8 mouse cellular contexts compared by ENCODE assay signal in genomic region chr2:129471905-129472304, GRCm38 (mm10).
DNase-seq lines count a peak whose midpoint lies in the region; ATAC-seq and TF ChIP-seq lines count a peak whose summit lies in the region.
"Had no signal": no experiment of that assay in that cellular context is flagged by ENCODE, and none has a peak within 500 bp of the region (broad histone marks: within the 10 kb centered on the region; RNA-seq: fewer than 3 reads in every experiment).

No protein-coding gene starts in this region.

- peak; percentile 81 for TF ChIP-seq RAD21 in CH12.LX (IDR thresholded peaks at IDR 0.05; ENCODE audit: low read depth, low read length)

- no peaks in the 10 kb centered on the region for H3K36me3 ChIP-seq in kidney, embryonic 16.5 days (ENCODE audit: insufficient read depth, low read length)
- H3K36me3 ChIP-seq in CH12.LX (replicated peaks in 1 of 2; ENCODE audit: control insufficient read depth in 1 of 2, insufficient read depth in 1 of 2, low read length in 1 of 2) (no peaks in the 10 kb centered on the region), G1E (replicated peaks) (no peaks in the 10 kb centered on the region)
- no peaks in the 10 kb centered on the region for H3K36me3 ChIP-seq in embryonic facial prominence, embryonic 14.5 days (ENCODE audit: control insufficient read depth, insufficient read depth, low read length)
- H3K36me3 ChIP-seq: lung, embryonic 15.5 days had no signal

- no peaks in the 10 kb centered on the region for H3K4me1 ChIP-seq in kidney, embryonic 16.5 days (ENCODE audit: insufficient read depth, low read length)
- peaks cover 0 to 6% of the 10 kb centered on the region in 2 experiments; a peak in 1 of 4 replicates for H3K4me1 ChIP-seq in CH12.LX (ENCODE audit: control insufficient read depth in 1 of 2, insufficient read depth in 2 of 2)
- H3K4me1 ChIP-seq in G1E (ENCODE audit: insufficient read depth, low read depth, low read length), result peaks cover 6% of the 10 kb centered on the region
- no peaks in the 10 kb centered on the region for H3K4me1 ChIP-seq in embryonic facial prominence, embryonic 14.5 days (ENCODE audit: control insufficient read depth, insufficient read depth, low read length)
- H3K4me1 ChIP-seq: lung, embryonic 15.5 days had no signal

- H3K27ac ChIP-seq in kidney, embryonic 16.5 days (ENCODE audit: low read length), result no peak overlapping the region
- no peak overlapping the region for H3K27ac ChIP-seq in CH12.LX (ENCODE audit: insufficient read depth, low read depth)
- no peak overlapping the region for H3K27ac ChIP-seq in embryonic facial prominence, embryonic 14.5 days (replicated peaks; ENCODE audit: low read depth, low read length)
- H3K27ac ChIP-seq: lung, embryonic 15.5 days had no signal

- no peaks in the 10 kb centered on the region for H3K79me2 ChIP-seq in CH12.LX (replicated peaks; ENCODE audit: control insufficient read depth, extremely low read depth, insufficient read depth, poor library complexity, severe bottlenecking)

- in situ Hi-C loops in CH12.LX (cut with MboI; ENCODE audit: low pct_ligation_motif_present, low pct_unique_long_range_greater_than_20kb, low sequenced_read_pairs), result no loop called here

- 25% methylated on average over 5 of the region's 5 CpGs for WGBS in kidney, embryonic 16.5 days
- 21% methylated on average over 5 of the region's 5 CpGs for WGBS in embryonic facial prominence, embryonic 14.5 days

- dilution Hi-C loops in CH12.LX (cut with MboI; ENCODE audit: extremely low pct_ligation_motif_present, extremely low pct_unique_long_range_greater_than_20kb, low sequenced_read_pairs), result no loop called here

- peak; percentile 16 to 81; a peak in 2 of 4 replicates for TF ChIP-seq CTCF in CH12.LX (conservative IDR thresholded peaks at IDR 0.05 in 1 of 2, IDR thresholded peaks at IDR 0.05 in 1 of 2; ENCODE audit: low read depth in 2 of 2, low read length in 2 of 2)
- no peak for TF ChIP-seq CTCF in G1E (IDR thresholded peaks at IDR 0.05; ENCODE audit: low read depth, low read length)

- no peaks in the 10 kb centered on the region for H3K9me3 ChIP-seq in kidney, embryonic 16.5 days (ENCODE audit: low read length)
- H3K9me3 ChIP-seq in CH12.LX (replicated peaks; ENCODE audit: low read length) (no peaks in the 10 kb centered on the region), G1E (replicated peaks) (no peaks in the 10 kb centered on the region)
- no peaks in the 10 kb centered on the region for H3K9me3 ChIP-seq in embryonic facial prominence, embryonic 14.5 days (ENCODE audit: control insufficient read depth, low read length)
- H3K9me3 ChIP-seq: lung, embryonic 15.5 days had no signal

- H3K9ac ChIP-seq in kidney, embryonic 16.5 days (replicated peaks; ENCODE audit: low read length), result no peak overlapping the region
- no peak overlapping the region for H3K9ac ChIP-seq in CH12.LX (ENCODE audit: insufficient read depth, low read depth)
- H3K9ac ChIP-seq in embryonic facial prominence, embryonic 14.5 days (ENCODE audit: low read depth, low read length), result no peak overlapping the region
- H3K9ac ChIP-seq: lung, embryonic 15.5 days had no signal

- ATAC-seq in kidney, embryonic 16.5 days (ENCODE audit: low FRiP score, low TSS enrichment), result no peak
- ATAC-seq in G1E (ENCODE audit: extremely low read depth, insufficient number of reproducible peaks, low FRiP score, poor library complexity, severe bottlenecking), result no peak
- no peak for ATAC-seq in embryonic facial prominence, embryonic 14.5 days (ENCODE audit: low read depth)

- no peak for TF ChIP-seq POLR2A in CH12.LX (IDR thresholded peaks at IDR 0.05; ENCODE audit: low read depth, low read length)

- peak; percentile 11 for DNase-seq in kidney, postnatal 14 days
- DNase-seq in CH12.LX (ENCODE audit: extremely low read depth) (peak; percentile 60), G1E (ENCODE audit: low spot score) (peak; percentile 11)
- peak; percentile 49 for DNase-seq in embryonic facial prominence, embryonic 14.5 days (ENCODE audit: low spot score)
- DNase-seq in naive thymus-derived CD4-positive, alpha-beta T cell, adult 2 months (ENCODE audit: low read depth), result peak; percentile 13
- no peak for DNase-seq in gastrocnemius, postnatal 10 days

- no peaks in the 10 kb centered on the region for H3K27me3 ChIP-seq in kidney, embryonic 16.5 days (ENCODE audit: insufficient read depth, low read length)
- H3K27me3 ChIP-seq in CH12.LX (replicated peaks) (no peaks in the 10 kb centered on the region), G1E (ENCODE audit: insufficient read depth, low read length) (peaks cover 9% of the 10 kb centered on the region)
- no peaks in the 10 kb centered on the region for H3K27me3 ChIP-seq in embryonic facial prominence, embryonic 14.5 days (replicated peaks; ENCODE audit: control insufficient read depth, insufficient read depth, low read length)
- H3K27me3 ChIP-seq: lung, embryonic 15.5 days had no signal

- no peak for TF ChIP-seq EP300 in CH12.LX (IDR thresholded peaks at IDR 0.05; ENCODE audit: low read length)

- H3K4me2 ChIP-seq in kidney, embryonic 16.5 days (replicated peaks; ENCODE audit: low read depth, low read length), result no peak overlapping the region
- peak overlapping the region; percentile 64 for H3K4me2 ChIP-seq in CH12.LX (ENCODE audit: insufficient read depth, low read depth, poor library complexity, severe bottlenecking)
- no peak overlapping the region for H3K4me2 ChIP-seq in embryonic facial prominence, embryonic 14.5 days (ENCODE audit: low read depth, low read length)
- H3K4me2 ChIP-seq: lung, embryonic 15.5 days had no signal

- H3K4me3 ChIP-seq in kidney, embryonic 16.5 days (ENCODE audit: low read length), result no peak overlapping the region
- H3K4me3 ChIP-seq in CH12.LX (replicated peaks in 1 of 3; ENCODE audit: low read depth in 2 of 3, low read length in 2 of 3, poor library complexity in 1 of 3) (no peak overlapping the region), G1E (ENCODE audit: low read depth, low read length) (no peak overlapping the region)
- H3K4me3 ChIP-seq in embryonic facial prominence, embryonic 14.5 days (ENCODE audit: low read depth, low read length), result no peak overlapping the region
- H3K4me3 ChIP-seq: lung, embryonic 15.5 days had no signal

TF ChIP-seq in CH12.LX, 34 proteins besides CTCF, POLR2A, EP300 and RAD21:
- peak; percentile 65 for TF ChIP-seq ELF1 (IDR thresholded peaks at IDR 0.05; ENCODE audit: low read depth, low read length)
- no peak for TF ChIP-seq BHLHE40 (IDR thresholded peaks at IDR 0.05; ENCODE audit: low read depth, low read length)
- no peak for TF ChIP-seq ETS1 (conservative IDR thresholded peaks at IDR 0.05; ENCODE audit: low read depth, low read length)
- TF ChIP-seq MAX (IDR thresholded peaks at IDR 0.05; ENCODE audit: low read length), result peak; percentile 14; the same call in 1 of the 2 replicates
- peak; percentile 65 for TF ChIP-seq SMC3 (IDR thresholded peaks at IDR 0.05; ENCODE audit: low read depth, low read length)
- no peak for TF ChIP-seq NELFE (IDR thresholded peaks at IDR 0.05; ENCODE audit: low read depth, low read length)
- no peak for TF ChIP-seq E2F4 (IDR thresholded peaks at IDR 0.05; ENCODE audit: insufficient replicate concordance, low read depth, low read length)
- peak; percentile 38; the same call in 1 of the 2 replicates for TF ChIP-seq MYC (IDR thresholded peaks at IDR 0.05; ENCODE audit: low read depth, low read length)
- TF ChIP-seq CHD2 (IDR thresholded peaks at IDR 0.05; ENCODE audit: low read length), result no peak
- no peak for TF ChIP-seq ZKSCAN1 (IDR thresholded peaks at IDR 0.05; ENCODE audit: borderline replicate concordance, low read depth, low read length)
- TF ChIP-seq MEF2A (IDR thresholded peaks at IDR 0.05; ENCODE audit: borderline replicate concordance, low read depth, low read length), result no peak
- TF ChIP-seq CHD1 (IDR thresholded peaks at IDR 0.05; ENCODE audit: low read depth, low read length), result no peak
- TF ChIP-seq MXI1 (IDR thresholded peaks at IDR 0.05; ENCODE audit: low read depth, low read length), result no peak
- no peak for TF ChIP-seq IRF4 (IDR thresholded peaks at IDR 0.05; ENCODE audit: low read depth, low read length)
- TF ChIP-seq ZMIZ1 (IDR thresholded peaks at IDR 0.05; ENCODE audit: low read depth, low read length), result no peak
- TF ChIP-seq HCFC1 (IDR thresholded peaks at IDR 0.05; ENCODE audit: low read depth, low read length), result no peak
- no peak for TF ChIP-seq RCOR1 (conservative IDR thresholded peaks at IDR 0.05; ENCODE audit: low read depth, low read length)
- TF ChIP-seq JUND (conservative IDR thresholded peaks at IDR 0.05; ENCODE audit: low read depth, low read length), result no peak
